Mouse (Mus musculus) cortical plate, adult 2 months (tissue): ENCODE results near the gene Cfl1. TPM values are rescaled to one million over a fixed set of nuclear protein-coding genes. Genes with fewer than 3 reads are reported as not detected.

ENCODE experiments used
- H3K27ac ChIP-seq: fragments of 200-500 bp; 2 replicates; pipeline ENCODE4 v1.5.1; 2012; ENCODE audit warnings: low read length, control low read depth, inconsistent platforms; ENCODE audit not compliant: insufficient read depth
- H3K4me1 ChIP-seq: fragments of 200-500 bp; 2 replicates; pipeline ENCODE4 v1.6.1; 2011; ENCODE audit warnings: low read length; ENCODE audit not compliant: control insufficient read depth, insufficient read depth
- H3K4me3 ChIP-seq: fragments of 200-500 bp; 2 replicates; pipeline ENCODE4 v1.5.1; 2011; ENCODE audit warnings: mild to moderate bottlenecking, low read length, control low read depth; ENCODE audit not compliant: insufficient read depth
- CTCF ChIP-seq: fragments of 200-500 bp; IDR thresholded peaks from 2 replicates; pipeline ENCODE4 v1.5.1; 2011; ENCODE audit warnings: mild to moderate bottlenecking, control low read depth, low read length; ENCODE audit not compliant: insufficient read depth; ENCODE audit errors: extremely low read depth
- POLR2A ChIP-seq: fragments of 200-500 bp; IDR thresholded peaks from 2 replicates; pipeline ENCODE4 v1.6.1; 2011; ENCODE audit warnings: mild to moderate bottlenecking, low read length, control low read depth; ENCODE audit not compliant: insufficient read depth; ENCODE audit errors: extremely low read depth
- polyA plus RNA-seq: library from polyadenylated mRNA; depleted of rRNA; stranded (reverse); fragments of >200 nt; gene quantifications from 2 replicates; pipeline ENCODE4 v1.2.3, GENCODE M21; 2012

The Cfl1 gene
- polyA plus RNA-seq, 1 experiment = 1,455 TPM

DNA sequence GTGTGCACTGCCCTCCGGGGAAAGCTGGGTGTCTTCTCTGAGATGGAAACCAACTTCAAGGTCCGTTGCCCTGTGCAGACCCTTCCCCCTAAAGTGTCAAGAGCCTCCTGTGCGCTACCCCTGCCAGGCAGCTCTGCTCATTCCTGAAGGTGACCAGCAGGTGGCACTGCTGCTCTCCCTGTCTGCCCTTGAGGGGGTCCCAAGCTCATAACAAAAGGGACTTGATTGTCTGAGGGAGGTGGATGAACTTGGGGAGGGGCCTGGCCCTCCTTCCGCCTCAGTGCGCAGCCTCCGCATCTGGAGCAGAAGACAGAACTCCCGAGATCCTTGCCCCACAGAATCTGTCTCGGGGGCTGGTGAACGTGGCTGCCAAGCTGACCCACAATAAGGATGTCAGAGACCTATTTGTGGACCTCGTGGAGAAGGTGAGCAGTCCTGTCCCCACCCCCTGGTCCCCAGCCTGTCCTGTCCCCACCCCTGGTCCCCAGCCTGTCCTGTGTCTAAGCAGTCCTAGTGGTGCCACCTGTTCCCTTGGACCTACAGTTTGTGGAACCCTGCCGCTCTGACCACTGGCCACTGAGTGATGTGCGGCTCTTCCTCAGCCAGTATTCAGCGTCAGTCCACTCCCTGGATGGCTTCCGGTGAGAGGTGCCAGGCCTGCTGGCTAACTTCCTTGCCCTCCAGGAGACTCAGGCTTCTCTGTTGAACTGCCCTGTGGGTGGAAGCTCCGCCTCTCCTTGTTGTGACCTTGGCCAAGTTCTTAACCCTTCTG, 26.3 kb upstream of the Cfl1 start:
- Histone ChIP-seq H3K4me1 (no peaks in the 10 kb centered on the region), H3K27ac (no peak overlapping the region), H3K4me3 (peak overlapping the region; percentile 12)
- peak; percentile 75 for TF ChIP-seq CTCF
- no peak for TF ChIP-seq POLR2A

DNA sequence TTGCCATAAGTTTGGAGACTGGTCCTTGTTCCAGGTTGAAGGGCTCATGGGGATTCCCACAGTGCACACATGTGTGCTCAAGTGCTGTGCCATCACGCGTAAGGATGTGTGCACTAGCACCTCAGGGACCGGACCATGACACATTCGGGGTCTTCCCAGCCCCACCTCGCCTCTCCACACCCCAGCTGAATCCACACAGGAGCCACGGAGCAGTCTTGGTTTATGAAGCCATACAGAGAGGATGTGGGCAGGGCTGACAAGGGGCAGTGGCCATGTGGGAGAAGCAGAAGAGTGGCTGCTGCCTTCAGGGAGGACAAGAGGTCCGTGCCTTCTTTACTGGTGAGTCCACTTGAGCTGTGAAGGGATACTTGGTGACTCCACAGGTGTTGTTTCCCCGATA, 25.2 kb upstream of the Cfl1 start:
- TF ChIP-seq CTCF (no peak), POLR2A (no peak)
- H3K27ac ChIP-seq = no peak overlapping the region
- H3K4me3 ChIP-seq = no peak overlapping the region
- H3K4me1 ChIP-seq = no peaks in the 10 kb centered on the region

DNA sequence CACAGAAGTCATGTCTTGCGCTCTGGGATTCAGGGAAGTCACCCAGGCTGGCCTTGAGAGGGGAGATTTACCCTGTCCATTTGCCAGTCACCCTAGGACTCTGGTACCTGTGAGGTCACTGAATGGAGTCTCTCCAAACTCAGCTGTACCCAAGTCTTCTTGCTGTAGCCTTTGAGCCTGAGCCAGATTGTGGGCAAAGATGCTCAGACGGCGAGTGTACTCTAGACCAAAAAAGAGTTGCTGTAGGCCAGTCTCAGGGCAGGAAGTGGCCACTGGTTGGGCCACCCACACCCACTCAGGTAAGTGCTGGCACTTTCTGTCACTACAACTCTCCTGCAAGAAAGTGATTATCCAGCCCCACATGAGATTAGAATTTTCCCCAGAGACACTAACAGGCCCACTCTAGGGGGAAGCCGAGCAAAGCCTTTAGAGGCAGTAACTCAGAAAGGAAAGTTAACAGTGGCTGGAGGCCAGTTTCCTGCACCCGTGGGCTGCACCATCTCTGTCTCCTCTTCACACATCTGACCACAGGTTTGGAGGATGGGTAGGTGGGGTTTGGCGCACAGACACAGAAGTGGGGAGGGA, 23.2 kb upstream of the Cfl1 start:
- no peak for TF ChIP-seq POLR2A

DNA sequence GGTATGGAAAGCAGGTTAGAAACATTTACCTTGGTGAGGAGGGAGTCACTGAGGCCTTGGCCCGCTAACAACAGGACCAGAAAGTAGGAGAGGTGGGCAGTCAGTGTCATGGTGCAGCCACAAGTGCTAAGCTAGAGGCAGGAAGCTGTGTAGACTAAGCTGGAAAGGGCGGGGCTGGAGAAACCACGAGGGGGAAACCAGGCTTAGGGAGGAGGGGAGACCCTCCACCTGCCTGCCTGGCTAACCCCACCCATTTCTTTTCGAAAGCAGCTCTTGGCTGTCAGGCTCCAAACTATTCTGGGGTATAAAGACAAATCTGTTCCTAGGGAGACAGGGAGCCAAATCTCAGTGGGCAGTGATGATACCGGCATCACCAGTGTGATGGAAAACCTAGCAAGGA, 21.9 kb upstream of the Cfl1 start, which contains the start of gene Ctsw:
Gene Ctsw (minus strand): TSS at position 134 of the 400 bp plus-strand sequence.
- H3K27ac ChIP-seq = no peak within 1 kb of the TSS
- TF ChIP-seq POLR2A = no peak
- TF ChIP-seq CTCF = no peak
- no peaks in the 10 kb centered on the region for H3K4me1 ChIP-seq
- H3K4me3 ChIP-seq = no peak within 1 kb of the TSS

More for the DNA sequence above, 23.2 kb upstream of the Cfl1 start:
- Histone ChIP-seq H3K4me3 (no peak overlapping the region), H3K27ac (no peak overlapping the region), H3K4me1 (no peaks in the 10 kb centered on the region)

DNA sequence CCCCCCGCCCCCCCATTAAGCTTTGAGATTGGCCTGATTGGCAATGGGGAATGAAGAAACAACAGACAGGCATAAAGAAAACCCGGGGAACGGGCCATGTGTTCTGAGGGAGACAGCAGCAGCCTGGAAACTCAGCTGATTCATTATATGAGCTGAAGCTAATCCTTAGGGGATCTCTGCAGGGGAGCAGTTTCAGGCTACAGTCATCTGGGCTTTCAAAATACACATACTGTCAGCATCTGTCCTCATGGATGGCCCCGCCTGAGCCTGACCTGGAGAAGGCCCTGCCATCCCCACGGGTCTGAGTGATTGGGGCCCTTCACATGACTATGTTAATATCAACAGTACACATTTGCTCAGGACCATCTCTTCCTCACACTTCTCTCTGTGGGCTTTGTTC, 18.4 kb upstream of the Cfl1 start:
- TF ChIP-seq CTCF = no peak
- no peak for TF ChIP-seq POLR2A
- no peaks in the 10 kb centered on the region for H3K4me1 ChIP-seq
- no peak overlapping the region for H3K27ac ChIP-seq
- H3K4me3 ChIP-seq = no peak overlapping the region

DNA sequence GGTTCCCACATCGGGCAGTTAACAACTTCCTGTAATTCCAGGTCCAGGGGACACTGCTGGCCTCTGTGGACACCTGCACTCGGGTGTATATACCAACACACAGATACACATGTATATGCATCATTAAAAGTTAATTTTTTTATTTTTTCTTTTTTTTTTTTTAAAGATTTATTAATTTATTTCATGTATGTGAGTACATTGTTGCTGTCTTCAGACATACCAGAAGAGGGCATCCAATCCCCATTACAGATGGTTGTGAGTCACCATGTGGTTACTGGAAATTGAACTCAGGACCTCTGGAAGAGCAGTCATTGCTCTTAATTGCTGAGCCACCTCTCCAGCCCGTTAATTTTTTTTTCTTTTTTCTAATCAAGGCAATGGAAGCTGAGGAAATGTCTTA, 17.4 kb upstream of the Cfl1 start:
- H3K4me1 ChIP-seq = peaks cover 3% of the 10 kb centered on the region; the same call in 1 of the 2 replicates
- H3K27ac ChIP-seq = no peak overlapping the region
- TF ChIP-seq POLR2A = no peak
- no peak for TF ChIP-seq CTCF
- H3K4me3 ChIP-seq = no peak overlapping the region

DNA sequence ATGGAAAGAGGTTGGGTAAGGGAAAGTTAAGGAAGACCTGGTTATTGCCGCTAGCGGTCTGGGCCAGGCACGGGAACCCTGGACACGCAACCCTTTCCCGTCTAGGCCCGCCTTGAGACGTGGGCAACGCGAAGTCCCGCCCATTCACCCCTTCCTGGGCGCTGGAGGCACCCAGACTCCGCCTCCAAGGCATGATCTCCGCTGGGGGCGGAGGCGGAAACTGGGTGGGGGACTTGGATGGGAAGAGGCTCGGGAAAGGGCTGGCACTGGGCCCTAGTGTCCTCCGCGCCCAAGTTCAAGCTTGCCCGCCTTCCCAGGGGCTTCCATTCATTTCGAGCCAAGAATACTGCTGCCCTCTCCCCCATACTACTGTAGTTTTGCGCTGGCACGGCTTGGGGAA, 16.5 kb upstream of the Cfl1 start, which contains the start of gene Efemp2:
Gene Efemp2 (plus strand): TSS at position 235 of the 400 bp plus-strand sequence.
- Histone ChIP-seq H3K4me3 (peak within 1 kb of the TSS; percentile 35), H3K27ac (peak within 1 kb of the TSS; percentile 15; the same call in 1 of the 2 replicates), H3K4me1 (peaks cover 3% of the 10 kb centered on the region; the same call in 1 of the 2 replicates)
- peak; percentile 25; the same call in 1 of the 2 replicates for TF ChIP-seq POLR2A
- no peak for TF ChIP-seq CTCF

DNA sequence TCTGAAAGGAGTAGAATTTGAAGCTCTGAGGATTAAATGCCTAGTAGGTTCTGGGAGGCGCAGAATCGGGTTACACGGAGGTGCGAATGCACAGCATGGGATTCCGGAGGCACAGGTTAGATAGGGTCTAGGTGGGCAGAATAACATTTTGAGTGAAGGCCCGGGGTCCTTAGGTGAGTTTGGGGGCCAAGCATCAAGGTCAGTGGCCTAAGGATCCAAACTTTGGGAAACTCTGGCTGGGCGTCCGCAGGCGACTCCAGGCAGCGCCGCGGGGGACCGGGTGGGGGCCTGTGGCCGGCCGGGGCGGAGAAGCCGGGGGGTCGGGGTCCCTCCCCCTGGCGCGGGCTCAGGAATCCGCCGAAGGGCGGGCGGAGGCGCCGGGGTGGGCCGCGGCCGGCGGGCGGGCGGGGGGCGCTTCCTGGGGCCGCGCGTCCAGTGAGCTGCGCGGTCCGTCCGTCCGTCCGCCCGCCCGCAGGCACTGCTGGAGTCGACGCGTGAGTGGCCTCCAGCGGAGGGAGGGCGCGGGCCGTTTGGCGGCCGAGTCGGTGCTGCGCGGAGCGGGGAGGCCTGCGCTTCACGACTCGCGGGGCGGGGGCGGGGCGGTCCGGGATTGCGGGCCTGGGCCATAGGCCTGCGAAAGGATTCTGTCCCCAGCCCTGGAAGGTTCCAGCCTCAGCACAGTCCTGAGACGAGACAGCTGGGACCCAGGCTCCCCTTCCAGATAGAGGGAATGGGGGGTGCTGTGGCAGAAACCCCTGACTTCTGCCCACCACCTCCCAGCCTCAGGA, 15.8 kb upstream of the Cfl1 start:
- Histone ChIP-seq H3K4me3 (peak overlapping the region; percentile 35), H3K4me1 (peaks cover 3% of the 10 kb centered on the region; the same call in 1 of the 2 replicates), H3K27ac (peak overlapping the region; percentile 15; the same call in 1 of the 2 replicates)
- no peak for TF ChIP-seq POLR2A
- no peak for TF ChIP-seq CTCF

DNA sequence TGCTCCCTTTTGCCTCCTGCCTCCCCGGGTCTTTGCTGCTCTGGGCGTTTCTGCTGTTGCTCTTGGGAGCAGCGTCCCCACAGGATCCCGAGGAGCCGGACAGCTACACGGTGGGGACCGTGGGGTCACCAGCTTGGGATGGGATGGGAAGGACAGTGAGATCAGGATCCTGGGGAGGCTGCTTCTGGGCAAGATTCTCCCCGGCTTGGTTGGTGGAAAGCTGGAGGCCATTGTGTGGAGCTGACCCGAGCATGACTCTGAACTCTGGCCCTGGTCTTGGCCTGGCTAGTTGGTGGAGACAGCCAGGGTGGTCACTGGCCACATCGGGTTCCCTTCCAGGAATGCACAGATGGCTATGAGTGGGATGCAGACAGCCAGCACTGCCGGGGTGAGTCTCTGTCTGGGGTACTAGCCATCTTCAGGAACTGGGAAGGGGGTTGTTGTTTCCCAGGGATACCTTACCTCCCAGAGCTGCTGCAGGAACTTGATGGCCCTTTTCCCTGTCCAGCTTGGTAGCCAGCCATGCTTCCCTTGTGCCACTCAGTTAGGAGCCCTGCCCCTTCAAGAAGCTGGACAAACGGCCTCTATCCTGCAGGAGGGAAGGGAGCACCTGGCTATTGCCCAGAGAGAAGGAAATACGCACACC, 15.1 kb upstream of the Cfl1 start:
- peaks cover 3% of the 10 kb centered on the region; the same call in 1 of the 2 replicates for H3K4me1 ChIP-seq
- TF ChIP-seq POLR2A (no peak), CTCF (no peak)

More for the DNA sequence above, 15.1 kb upstream of the Cfl1 start:
- Histone ChIP-seq H3K27ac (peak overlapping the region; percentile 15; the same call in 1 of the 2 replicates), H3K4me3 (peak overlapping the region; percentile 35)
